Mouse (Mus musculus): ENCODE data around the gene St7. TPM values are rescaled to one million over a fixed set of nuclear protein-coding genes. Genes with fewer than 3 reads are reported as not detected.

St7 gene
- polyA plus RNA-seq, 1 experiment, result 8.6 TPM

DNA sequence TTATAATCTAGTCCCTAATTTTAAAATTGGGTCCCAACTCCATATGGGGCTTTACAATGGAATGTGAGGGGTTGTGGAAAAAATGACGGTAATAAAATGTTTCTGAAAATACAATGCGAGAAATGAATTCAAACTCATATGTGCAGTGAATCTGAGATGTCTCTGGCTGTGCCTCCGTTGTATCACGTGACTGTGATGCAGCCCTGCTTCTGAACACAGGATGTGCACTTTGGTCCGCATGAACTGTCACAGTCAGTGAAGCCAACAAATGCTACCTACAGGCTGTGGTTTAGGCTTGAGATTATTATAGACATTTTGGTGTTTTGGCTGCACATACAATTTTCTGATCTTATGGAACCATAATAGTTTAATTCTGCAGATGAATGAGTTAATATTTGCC is 256.4 kb downstream of the St7 start:
- WGBS, result 85% methylated on average over 5 of the region's 5 CpGs
- H3K36me3 ChIP-seq (ENCODE audit: control insufficient read depth, insufficient read depth, low read length), result no peaks in the 10 kb centered on the region
- no peak overlapping the region for H3K4me3 ChIP-seq (ENCODE audit: control insufficient read depth, insufficient read depth, low read length)
- no peak overlapping the region for H3K27ac ChIP-seq (ENCODE audit: control insufficient read depth, insufficient read depth, low read length)
- TF ChIP-seq POLR2A (IDR thresholded peaks at IDR 0.05; ENCODE audit: control insufficient read depth, extremely low read depth, insufficient read depth, low read length, poor library complexity) (no peak), CTCF (IDR thresholded peaks at IDR 0.05; ENCODE audit: borderline replicate concordance, control insufficient read depth, extremely low read depth, insufficient read depth, low read length, poor library complexity) (no peak)
- H3K27me3 ChIP-seq (ENCODE audit: control insufficient read depth, insufficient read depth, low read length), result no peaks in the 10 kb centered on the region
- H3K4me1 ChIP-seq (replicated peaks; ENCODE audit: control insufficient read depth, insufficient read depth, low read length), result no peaks in the 10 kb centered on the region
- no peak for DNase-seq

- no peaks in the 10 kb centered on the region for H3K36me3 ChIP-seq (ENCODE audit: control insufficient read depth, insufficient read depth, low read length)
- 92% methylated on average over 8 of the region's 8 CpGs for WGBS
- H3K4me3 ChIP-seq (ENCODE audit: control insufficient read depth, insufficient read depth, low read length), result no peak overlapping the region
- no peak overlapping the region for H3K27ac ChIP-seq (ENCODE audit: control insufficient read depth, insufficient read depth, low read length)
- no peak for DNase-seq
- TF ChIP-seq POLR2A (IDR thresholded peaks at IDR 0.05; ENCODE audit: control insufficient read depth, extremely low read depth, insufficient read depth, low read length, poor library complexity) (no peak), CTCF (IDR thresholded peaks at IDR 0.05; ENCODE audit: borderline replicate concordance, control insufficient read depth, extremely low read depth, insufficient read depth, low read length, poor library complexity) (no peak)
- H3K4me1 ChIP-seq (replicated peaks; ENCODE audit: control insufficient read depth, insufficient read depth, low read length), result no peaks in the 10 kb centered on the region
- no peaks in the 10 kb centered on the region for H3K27me3 ChIP-seq (ENCODE audit: control insufficient read depth, insufficient read depth, low read length)
These were observed 259.0 kb downstream of the St7 start for GRCm38 (mm10) chr6:17951779-17952178.

DNA sequence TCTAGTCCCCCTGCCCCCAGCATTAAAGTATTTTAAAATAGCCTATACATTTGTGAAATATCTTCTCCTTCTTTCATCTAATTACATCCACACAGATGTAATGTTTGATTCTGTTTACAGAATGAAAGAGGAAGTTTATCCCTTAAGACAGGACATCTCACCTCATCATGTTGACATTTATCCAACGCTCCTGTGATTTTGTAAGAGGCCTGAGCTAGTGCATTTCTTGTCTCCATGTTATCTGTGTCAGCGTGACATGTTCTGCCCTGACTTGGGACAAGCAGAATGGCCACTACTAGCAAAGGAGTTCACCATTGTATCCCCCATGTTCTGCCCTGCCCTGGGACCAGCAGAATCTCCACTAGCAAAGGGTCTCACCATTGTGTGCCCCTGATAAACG is 270.7 kb downstream of the St7 start:
- WGBS, result 89% methylated on average over 3 of the region's 3 CpGs
- Histone ChIP-seq H3K36me3 (ENCODE audit: control insufficient read depth, insufficient read depth, low read length) (no peaks in the 10 kb centered on the region), H3K27me3 (ENCODE audit: control insufficient read depth, insufficient read depth, low read length) (no peaks in the 10 kb centered on the region), H3K4me1 (replicated peaks; ENCODE audit: control insufficient read depth, insufficient read depth, low read length) (no peaks in the 10 kb centered on the region), H3K4me3 (ENCODE audit: control insufficient read depth, insufficient read depth, low read length) (no peak overlapping the region), H3K27ac (ENCODE audit: control insufficient read depth, insufficient read depth, low read length) (no peak overlapping the region)
- TF ChIP-seq POLR2A (IDR thresholded peaks at IDR 0.05; ENCODE audit: control insufficient read depth, extremely low read depth, insufficient read depth, low read length, poor library complexity) (no peak), CTCF (IDR thresholded peaks at IDR 0.05; ENCODE audit: borderline replicate concordance, control insufficient read depth, extremely low read depth, insufficient read depth, low read length, poor library complexity) (no peak)
- DNase-seq, result no peak

GRCm38 (mm10) chr6:17968467-17969144 is 275.9 kb downstream of the St7 start:
- no peak for DNase-seq
- H3K27ac ChIP-seq (ENCODE audit: control insufficient read depth, insufficient read depth, low read length), result no peak overlapping the region
- WGBS, result 76% methylated on average over 1 of the region's 1 CpGs
- TF ChIP-seq CTCF (IDR thresholded peaks at IDR 0.05; ENCODE audit: borderline replicate concordance, control insufficient read depth, extremely low read depth, insufficient read depth, low read length, poor library complexity) (no peak), POLR2A (IDR thresholded peaks at IDR 0.05; ENCODE audit: control insufficient read depth, extremely low read depth, insufficient read depth, low read length, poor library complexity) (no peak)
- H3K4me3 ChIP-seq (ENCODE audit: control insufficient read depth, insufficient read depth, low read length), result no peak overlapping the region
- H3K36me3 ChIP-seq (ENCODE audit: control insufficient read depth, insufficient read depth, low read length), result no peaks in the 10 kb centered on the region
- H3K4me1 ChIP-seq (replicated peaks; ENCODE audit: control insufficient read depth, insufficient read depth, low read length), result no peaks in the 10 kb centered on the region
- H3K27me3 ChIP-seq (ENCODE audit: control insufficient read depth, insufficient read depth, low read length), result no peaks in the 10 kb centered on the region

DNA sequence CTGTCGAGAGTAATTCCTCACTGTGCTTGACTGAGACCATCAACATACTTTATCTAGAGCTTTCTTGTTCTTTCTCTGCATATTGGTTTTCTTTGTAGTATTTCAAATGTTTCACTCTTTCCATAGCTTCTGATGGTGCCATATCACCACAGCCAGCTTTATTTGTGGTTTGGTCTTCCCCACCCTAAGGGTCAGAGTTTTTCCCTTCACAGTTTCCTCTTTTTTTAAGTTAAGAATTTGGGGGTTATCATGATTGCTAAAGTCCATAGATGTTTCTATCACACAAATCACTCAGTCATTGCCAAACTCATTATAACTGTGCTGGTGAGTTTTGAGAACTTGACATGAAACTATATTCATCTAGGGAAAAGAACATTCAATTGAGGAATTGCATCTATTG is 277.1 kb downstream of the St7 start:
- no peak for DNase-seq
- Histone ChIP-seq H3K4me3 (ENCODE audit: control insufficient read depth, insufficient read depth, low read length) (no peak overlapping the region), H3K4me1 (replicated peaks; ENCODE audit: control insufficient read depth, insufficient read depth, low read length) (no peaks in the 10 kb centered on the region), H3K36me3 (ENCODE audit: control insufficient read depth, insufficient read depth, low read length) (no peaks in the 10 kb centered on the region), H3K27ac (ENCODE audit: control insufficient read depth, insufficient read depth, low read length) (no peak overlapping the region), H3K27me3 (ENCODE audit: control insufficient read depth, insufficient read depth, low read length) (no peaks in the 10 kb centered on the region)
- TF ChIP-seq POLR2A (IDR thresholded peaks at IDR 0.05; ENCODE audit: control insufficient read depth, extremely low read depth, insufficient read depth, low read length, poor library complexity), result no peak
- TF ChIP-seq CTCF (IDR thresholded peaks at IDR 0.05; ENCODE audit: borderline replicate concordance, control insufficient read depth, extremely low read depth, insufficient read depth, low read length, poor library complexity), result no peak
- WGBS, result 4% methylated on average over 1 of the region's 1 CpGs

GRCm38 (mm10) chr6:17971393-17971792 is 278.7 kb downstream of the St7 start:
- Histone ChIP-seq H3K4me3 (ENCODE audit: control insufficient read depth, insufficient read depth, low read length) (no peak overlapping the region), H3K36me3 (ENCODE audit: control insufficient read depth, insufficient read depth, low read length) (no peaks in the 10 kb centered on the region), H3K4me1 (replicated peaks; ENCODE audit: control insufficient read depth, insufficient read depth, low read length) (no peaks in the 10 kb centered on the region), H3K27me3 (ENCODE audit: control insufficient read depth, insufficient read depth, low read length) (no peaks in the 10 kb centered on the region), H3K27ac (ENCODE audit: control insufficient read depth, insufficient read depth, low read length) (no peak overlapping the region)
- TF ChIP-seq POLR2A (IDR thresholded peaks at IDR 0.05; ENCODE audit: control insufficient read depth, extremely low read depth, insufficient read depth, low read length, poor library complexity) (no peak), CTCF (IDR thresholded peaks at IDR 0.05; ENCODE audit: borderline replicate concordance, control insufficient read depth, extremely low read depth, insufficient read depth, low read length, poor library complexity) (no peak)
- no peak for DNase-seq

DNA sequence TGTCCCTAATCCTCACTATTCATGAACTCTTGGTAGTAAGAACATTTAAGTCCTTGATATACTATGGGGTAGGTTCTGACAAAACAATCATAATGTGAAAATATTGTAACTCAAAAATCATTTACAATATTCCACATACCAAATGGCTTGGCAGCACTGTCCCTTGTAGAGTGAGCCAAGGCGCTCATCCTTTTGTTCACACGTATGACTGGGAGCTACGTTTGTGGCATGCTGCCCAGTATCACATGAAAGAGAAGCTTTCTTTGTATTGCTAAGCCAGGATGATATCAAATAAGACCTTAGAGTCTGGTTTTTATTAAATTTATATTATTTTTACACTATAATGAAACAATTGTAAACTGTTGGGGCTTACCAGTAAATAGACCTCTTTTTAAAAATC is 281.7 kb downstream of the St7 start:
- no peak for TF ChIP-seq POLR2A (IDR thresholded peaks at IDR 0.05; ENCODE audit: control insufficient read depth, extremely low read depth, insufficient read depth, low read length, poor library complexity)
- no peak for TF ChIP-seq CTCF (IDR thresholded peaks at IDR 0.05; ENCODE audit: borderline replicate concordance, control insufficient read depth, extremely low read depth, insufficient read depth, low read length, poor library complexity)
- Histone ChIP-seq H3K36me3 (ENCODE audit: control insufficient read depth, insufficient read depth, low read length) (no peaks in the 10 kb centered on the region), H3K27me3 (ENCODE audit: control insufficient read depth, insufficient read depth, low read length) (no peaks in the 10 kb centered on the region), H3K27ac (ENCODE audit: control insufficient read depth, insufficient read depth, low read length) (no peak overlapping the region), H3K4me3 (ENCODE audit: control insufficient read depth, insufficient read depth, low read length) (no peak overlapping the region), H3K4me1 (replicated peaks; ENCODE audit: control insufficient read depth, insufficient read depth, low read length) (no peaks in the 10 kb centered on the region)
- 94% methylated on average over 3 of the region's 3 CpGs for WGBS
- no peak for DNase-seq
